In the genomic region with DNA sequence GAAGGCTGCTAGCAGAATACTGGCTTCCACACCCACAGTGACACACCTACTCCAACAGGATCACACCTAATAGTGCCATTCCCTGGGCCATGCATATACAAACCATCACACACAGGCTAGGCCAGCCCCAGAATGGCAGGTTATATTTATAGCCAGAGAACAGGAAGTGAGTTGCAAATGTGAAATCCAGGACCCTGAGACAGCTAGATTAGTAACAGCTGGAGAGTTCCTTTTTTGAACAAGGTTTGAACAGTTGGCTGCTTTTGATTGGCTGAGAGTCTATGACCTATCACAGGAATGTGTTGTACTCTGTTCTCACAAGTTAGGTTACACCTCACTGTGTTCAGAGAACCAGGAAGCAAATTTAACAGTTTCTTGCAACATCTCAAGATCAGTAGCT, we compare ENCODE assay signal across 9 mouse cellular contexts.
DNase-seq lines count a peak whose midpoint lies in the region; ATAC-seq and TF ChIP-seq lines count a peak whose summit lies in the region.
"Had no signal": no experiment of that assay in that cellular context is flagged by ENCODE, and none has a peak within 500 bp of the region (broad histone marks: within the 10 kb centered on the region; RNA-seq: fewer than 3 reads in every experiment).

No protein-coding gene starts in this region.

- DNase-seq in kidney, postnatal 0 days (ENCODE audit: low spot score), result peak; percentile 91
- peak; percentile 36 for DNase-seq in skeletal muscle tissue, adult 2 months (ENCODE audit: low read depth, low spot score)
- no peak for DNase-seq in frontal cortex, postnatal 10 days (ENCODE audit: low spot score in 2 of 2)
- no peak for DNase-seq in ovary, postnatal 36 days (ENCODE audit: low spot score)

- no peak overlapping the region for H3K9ac ChIP-seq in heart, embryonic 16.5 days (ENCODE audit: low read length)
- H3K9ac ChIP-seq in heart, embryonic 11.5 days (ENCODE audit: low read depth, low read length), result no peak overlapping the region
- H3K9ac ChIP-seq in kidney, postnatal 0 days (ENCODE audit: low read depth, low read length), result no peak overlapping the region
- H3K9ac ChIP-seq in forebrain, embryonic 15.5 days (replicated peaks), result no peak overlapping the region

- no peaks in the 10 kb centered on the region for H3K27me3 ChIP-seq in heart, embryonic 16.5 days (ENCODE audit: control insufficient read depth, insufficient read depth, low read length)
- no peaks in the 10 kb centered on the region for H3K27me3 ChIP-seq in heart, embryonic 11.5 days (ENCODE audit: control insufficient read depth, insufficient read depth, low read length)
- no peaks in the 10 kb centered on the region for H3K27me3 ChIP-seq in kidney, postnatal 0 days (ENCODE audit: insufficient read depth, low read length)
- no peaks in the 10 kb centered on the region for H3K27me3 ChIP-seq in forebrain, embryonic 15.5 days

- no peak overlapping the region for H3K27ac ChIP-seq in heart, embryonic 16.5 days (ENCODE audit: low read length)
- no peak overlapping the region for H3K27ac ChIP-seq in heart, embryonic 11.5 days (ENCODE audit: low read depth, low read length)
- peak overlapping the region; percentile 53 for H3K27ac ChIP-seq in bone marrow macrophage, adult 2 months (ENCODE audit: insufficient read depth, low read depth, low read length)
- no peak overlapping the region for H3K27ac ChIP-seq in kidney, postnatal 0 days
- H3K27ac ChIP-seq in forebrain, embryonic 15.5 days (replicated peaks), result no peak overlapping the region
- H3K27ac ChIP-seq: macrophage had no signal

- peak; percentile 58 for ATAC-seq in heart, embryonic 16.5 days (replicated peaks; ENCODE audit: extremely low read depth, insufficient read depth, low FRiP score)
- ATAC-seq in heart, embryonic 11.5 days (replicated peaks; ENCODE audit: insufficient number of reproducible peaks, low FRiP score, low TSS enrichment), result no peak
- ATAC-seq in kidney, postnatal 0 days (replicated peaks; ENCODE audit: low FRiP score, low read depth), result peak; percentile 77
- no peak for ATAC-seq in forebrain, embryonic 15.5 days (replicated peaks)

- H3K9me3 ChIP-seq in heart, embryonic 16.5 days (replicated peaks; ENCODE audit: control insufficient read depth, low read length), result peaks cover 7% of the 10 kb centered on the region
- H3K9me3 ChIP-seq in heart, embryonic 11.5 days (replicated peaks; ENCODE audit: control insufficient read depth, low read length), result no peaks in the 10 kb centered on the region
- H3K9me3 ChIP-seq in kidney, postnatal 0 days (replicated peaks; ENCODE audit: low read length), result no peaks in the 10 kb centered on the region
- H3K9me3 ChIP-seq in forebrain, embryonic 15.5 days, result no peaks in the 10 kb centered on the region

- no peak for TF ChIP-seq POLR2A in bone marrow macrophage, adult 2 months (IDR thresholded peaks at IDR 0.05; ENCODE audit: borderline replicate concordance, low read depth, low read length)

- H3K4me2 ChIP-seq in heart, embryonic 16.5 days (ENCODE audit: low read depth, low read length), result no peak overlapping the region
- H3K4me2 ChIP-seq in heart, embryonic 11.5 days, result no peak overlapping the region
- H3K4me2 ChIP-seq in kidney, postnatal 0 days (ENCODE audit: low read length), result no peak overlapping the region
- H3K4me2 ChIP-seq in forebrain, embryonic 15.5 days (replicated peaks), result no peak overlapping the region

- H3K4me1 ChIP-seq in heart, embryonic 16.5 days (ENCODE audit: control insufficient read depth, insufficient read depth, low read length), result peaks cover 4% of the 10 kb centered on the region
- H3K4me1 ChIP-seq in heart, embryonic 11.5 days (ENCODE audit: control insufficient read depth, insufficient read depth, low read length), result no peaks in the 10 kb centered on the region; the same call in 1 of the 2 replicates
- H3K4me1 ChIP-seq in bone marrow macrophage, adult 2 months (ENCODE audit: control insufficient read depth, insufficient read depth, low read length), result peaks cover 17% of the 10 kb centered on the region
- no peaks in the 10 kb centered on the region for H3K4me1 ChIP-seq in kidney, postnatal 0 days (replicated peaks; ENCODE audit: insufficient read depth, low read length)
- no peaks in the 10 kb centered on the region for H3K4me1 ChIP-seq in forebrain, embryonic 15.5 days

- H3K36me3 ChIP-seq in heart, embryonic 16.5 days (ENCODE audit: control insufficient read depth, insufficient read depth), result no peaks in the 10 kb centered on the region
- no peaks in the 10 kb centered on the region; the same call in 1 of the 2 replicates for H3K36me3 ChIP-seq in heart, embryonic 11.5 days (ENCODE audit: control insufficient read depth, insufficient read depth, low read length)
- H3K36me3 ChIP-seq in kidney, postnatal 0 days (ENCODE audit: insufficient read depth, low read length), result no peaks in the 10 kb centered on the region
- H3K36me3 ChIP-seq in forebrain, embryonic 15.5 days, result no peaks in the 10 kb centered on the region

- H3K4me3 ChIP-seq in heart, embryonic 16.5 days (ENCODE audit: low read length), result no peak overlapping the region
- H3K4me3 ChIP-seq in heart, embryonic 11.5 days (ENCODE audit: low read depth, low read length), result no peak overlapping the region
- H3K4me3 ChIP-seq in bone marrow macrophage, adult 2 months (ENCODE audit: insufficient read depth, low read length), result no peak overlapping the region
- no peak overlapping the region for H3K4me3 ChIP-seq in kidney, postnatal 0 days (replicated peaks; ENCODE audit: low read depth, low read length)
- H3K4me3 ChIP-seq in forebrain, embryonic 15.5 days, result no peak overlapping the region

- TF ChIP-seq CTCF in bone marrow macrophage, adult 2 months (IDR thresholded peaks at IDR 0.05; ENCODE audit: low read depth, low read length), result no peak
- TF ChIP-seq CTCF in kidney, postnatal 0 days (IDR thresholded peaks at IDR 0.05; ENCODE audit: low read depth), result no peak

Comparison
In these comparisons a context has a peak if more than half of its experiments do, and no peak if none do; other contexts are left out.
1. ATAC-seq: peak in heart, embryonic 16.5 days (single experiment) and kidney, postnatal 0 days (single experiment); none in heart, embryonic 11.5 days (single experiment) and forebrain, embryonic 15.5 days (single experiment).
2. DNase-seq: peak in kidney, postnatal 0 days (single experiment) and skeletal muscle tissue, adult 2 months (single experiment); none in frontal cortex, postnatal 10 days (0 of 2) and ovary, postnatal 36 days (single experiment).